Mouse (Mus musculus): ENCODE results near the gene Gm10721. TPM values are rescaled to one million over a fixed set of nuclear protein-coding genes. Genes with fewer than 3 reads are reported as not detected.
"Not testable (repeated sequence)": the region's sequence is repeated elsewhere in the genome, so short reads cannot be mapped to it uniquely, and the experiment has no call there.

Gene Gm10721
- total and polyA plus RNA-seq, 3 experiments: 0.63 TPM; not detected in 2

DNA sequence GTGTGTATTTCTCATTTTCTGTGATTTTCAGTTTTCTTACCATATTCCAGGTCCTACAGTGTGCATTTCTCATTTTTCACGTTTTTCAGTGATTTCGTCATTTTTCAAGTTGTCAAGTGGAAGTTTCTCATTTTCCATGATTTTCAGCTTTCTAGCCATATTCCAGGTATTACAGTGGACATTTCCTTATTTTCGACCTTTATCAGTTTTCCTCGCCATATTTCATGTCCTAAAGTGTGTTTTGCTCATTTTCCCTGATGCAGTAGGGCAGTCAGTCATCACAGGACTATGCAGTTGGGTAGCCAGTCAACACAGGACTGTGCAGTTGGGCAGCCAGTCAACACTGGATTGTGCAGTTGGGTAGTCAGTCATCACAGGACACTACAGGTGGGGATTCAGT lies 25.2 kb downstream of the Gm10721 start:
- intact Hi-C loops (cut with DNase I); DNase-seq: not testable (repeated sequence)
- WGBS: 65% methylated on average over 4 of the region's 4 CpGs

More for the DNA sequence above, 25.2 kb downstream of the Gm10721 start:
- not testable (repeated sequence) for H3K27ac ChIP-seq; H3K4me3 ChIP-seq; H3K9ac ChIP-seq (ENCODE audit: low read depth, low read length); H3K27me3 ChIP-seq (ENCODE audit: control insufficient read depth, insufficient read depth, low read length); H3K36me3 ChIP-seq (ENCODE audit: control insufficient read depth, insufficient read depth, low read length); H3K4me1 ChIP-seq (ENCODE audit: control insufficient read depth, insufficient read depth, low read length); H3K79me2 ChIP-seq (replicated peaks; ENCODE audit: control insufficient read depth, insufficient read depth, low read length)

Small RNAs within 50 kb of the gene (microRNA-seq; reads per million reads assigned to microRNA genes)
- gene Mir101c: 0 reads per million in 2 experiments

Other genes starting within 250 kb of the Gm10721 start
- gene Gm10722, start 12.2 kb upstream of the Gm10721 start, total RNA-seq (2021): not detected
- gene Gm10722, start 12.2 kb upstream of the Gm10721 start, polyA plus RNA-seq (2012; rRNA removed): not detected in 2 replicates
- not detected for gene Gm11168, start 9.8 kb upstream of the Gm10721 start, total RNA-seq (2021)
- not detected in 2 replicates for gene Gm11168, start 9.8 kb upstream of the Gm10721 start, polyA plus RNA-seq (2012; rRNA removed)
- not detected for gene Gm10720, start 2.5 kb downstream of the Gm10721 start, total RNA-seq (2021)
- not detected in 2 replicates for gene Gm10720, start 2.5 kb downstream of the Gm10721 start, polyA plus RNA-seq (2012; rRNA removed)
- gene Gm10719, start 4.3 kb downstream of the Gm10721 start, total RNA-seq (2021): not detected
- not detected in 2 replicates for gene Gm10719, start 4.3 kb downstream of the Gm10721 start, polyA plus RNA-seq (2012; rRNA removed)
- gene Gm10718, start 10.4 kb downstream of the Gm10721 start, total RNA-seq (2021): under 1 TPM; 0.60 to 0.75 TPM
- gene Gm10718, start 10.4 kb downstream of the Gm10721 start, polyA plus RNA-seq (2012; rRNA removed): not detected in 2 replicates
- under 1 TPM in 1 of 2 experiments, not detected in 1; 0.39 TPM for gene Gm10717, start 12.3 kb downstream of the Gm10721 start, total RNA-seq (2021)
- not detected in 2 replicates for gene Gm10717, start 12.3 kb downstream of the Gm10721 start, polyA plus RNA-seq (2012; rRNA removed)
- not detected for gene Gm17535, start 21.5 kb downstream of the Gm10721 start, total RNA-seq (2021)
- gene Gm17535, start 21.5 kb downstream of the Gm10721 start, polyA plus RNA-seq (2012; rRNA removed): not detected in 2 replicates
- gene Gm10715, start 23.7 kb downstream of the Gm10721 start, total RNA-seq (2021): not detected
- gene Gm10715, start 23.7 kb downstream of the Gm10721 start, polyA plus RNA-seq (2012; rRNA removed): not detected in 2 replicates

All from heart, adult 2 months (tissue).